Mouse (Mus musculus) T-helper 17 cell (primary cell): Measurements from ENCODE around the gene Plaur.

Experiments
- in situ Hi-C, 2 experiments: fragments of 300-600 bp; cut with MboI, MseI; formaldehyde crosslinking; loops; 1 replicate in 1 of 2; 2 replicates in 1 of 2; pipeline ENCODE4 v1.15.1; 2025; ENCODE audit warnings: high pct_unique_total_duplicates in 2 of 2

The Plaur gene

GRCm38 (mm10) chr7:24445266-24445926 is 16.9 kb upstream of the Plaur start:
- in situ Hi-C loops = no loop called here

DNA sequence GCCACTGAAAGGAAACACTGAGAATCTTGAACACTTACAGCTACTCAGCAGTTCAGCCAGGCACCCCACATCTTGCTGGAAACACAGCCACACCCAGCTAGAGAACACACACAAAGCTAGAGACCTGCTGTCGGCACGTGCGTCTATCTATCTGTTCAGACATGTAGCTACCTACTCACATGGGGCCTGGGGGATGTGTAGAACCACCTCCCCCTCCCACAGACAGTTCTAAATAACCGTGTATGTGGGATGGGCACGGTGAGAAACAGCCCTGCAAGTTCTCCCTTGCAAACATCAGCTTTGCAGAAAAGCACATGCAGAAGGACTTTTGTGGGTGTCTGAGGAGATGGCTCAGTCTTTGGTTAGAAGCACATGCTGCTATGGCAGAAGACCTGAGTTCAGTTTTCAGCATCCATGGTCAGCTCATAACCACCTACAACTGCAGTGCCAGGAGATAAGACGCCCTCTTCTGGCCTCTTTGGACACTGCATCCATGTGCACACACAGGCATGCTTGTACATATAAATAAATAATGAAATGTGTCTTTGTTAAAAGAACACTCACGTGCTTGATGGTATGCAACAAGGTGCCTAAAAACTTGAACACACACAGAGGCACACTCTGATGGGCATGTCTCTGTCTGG is 15.5 kb upstream of the Plaur start:
- in situ Hi-C loops = no loop called here

GRCm38 (mm10) chr7:24448782-24449517 is 13.3 kb upstream of the Plaur start:
- in situ Hi-C loops = no loop called here

DNA sequence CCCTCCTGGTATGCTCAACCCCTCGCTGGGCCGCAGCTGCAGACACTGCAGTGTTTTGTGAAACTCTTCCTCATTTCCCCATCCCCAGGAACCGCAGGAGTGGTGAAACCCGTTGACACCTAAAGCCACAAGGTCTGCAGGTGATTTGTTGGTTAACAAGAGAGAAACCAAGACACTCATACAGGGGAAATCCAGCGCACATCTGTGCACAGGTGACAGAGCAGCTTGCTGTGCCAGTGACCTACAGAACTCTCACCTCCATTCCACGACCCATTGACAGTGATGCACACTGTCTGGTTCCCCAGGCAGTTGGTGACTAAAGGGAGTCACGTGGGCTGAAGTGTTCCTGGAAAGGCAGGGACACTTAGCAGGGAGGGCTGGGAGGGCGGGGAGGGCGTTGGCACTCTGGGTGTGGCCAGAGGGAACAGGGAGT is 11.7 kb upstream of the Plaur start:
- in situ Hi-C loops = no loop called here

DNA sequence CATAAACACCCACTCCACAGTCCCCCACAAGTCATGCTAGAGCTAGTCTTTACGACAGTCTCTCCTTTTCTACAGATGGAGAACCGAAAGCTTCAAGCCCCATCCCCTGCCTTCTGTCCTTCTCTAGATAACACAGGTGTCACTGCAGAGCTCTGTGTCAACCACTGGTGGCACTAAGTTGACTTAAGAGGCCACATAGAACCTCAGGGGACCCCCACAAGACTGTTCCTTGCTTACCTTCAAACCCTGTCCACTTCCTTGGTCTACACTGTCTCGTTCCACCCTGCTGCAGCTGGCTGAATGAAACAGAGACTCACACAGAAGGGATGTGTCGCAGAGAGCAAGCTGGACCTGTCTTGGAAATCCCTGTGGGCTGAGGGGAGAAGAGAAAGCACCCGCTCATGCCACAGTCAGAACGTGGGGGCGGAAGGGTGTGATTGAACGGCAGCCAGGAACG is 10.4 kb upstream of the Plaur start, which contains the start of gene Irgc1:
Gene Irgc1 (minus strand): TSS at position 443 of the 457 bp plus-strand sequence.
- in situ Hi-C loops = no loop called here

DNA sequence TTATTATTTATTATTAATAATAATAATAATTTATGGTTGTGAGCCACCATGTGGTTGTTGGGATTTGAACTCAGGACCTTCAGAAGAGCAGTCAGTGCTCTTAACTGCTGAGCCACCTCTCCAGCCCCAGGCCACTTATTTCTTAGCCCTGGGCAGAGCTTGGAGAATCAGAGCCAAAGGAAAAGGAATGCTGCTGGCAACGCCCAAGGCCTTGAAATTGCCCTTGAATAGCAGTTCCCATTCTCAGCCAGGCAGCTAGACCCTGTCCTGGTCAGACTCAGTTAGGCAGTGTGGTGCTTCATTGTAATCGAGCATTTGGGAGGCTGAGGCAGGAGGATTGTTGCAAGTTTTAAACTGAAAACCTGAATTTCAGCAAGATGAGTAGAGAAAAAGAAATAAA is 8.1 kb upstream of the Plaur start:
- in situ Hi-C loops = no loop called here

DNA sequence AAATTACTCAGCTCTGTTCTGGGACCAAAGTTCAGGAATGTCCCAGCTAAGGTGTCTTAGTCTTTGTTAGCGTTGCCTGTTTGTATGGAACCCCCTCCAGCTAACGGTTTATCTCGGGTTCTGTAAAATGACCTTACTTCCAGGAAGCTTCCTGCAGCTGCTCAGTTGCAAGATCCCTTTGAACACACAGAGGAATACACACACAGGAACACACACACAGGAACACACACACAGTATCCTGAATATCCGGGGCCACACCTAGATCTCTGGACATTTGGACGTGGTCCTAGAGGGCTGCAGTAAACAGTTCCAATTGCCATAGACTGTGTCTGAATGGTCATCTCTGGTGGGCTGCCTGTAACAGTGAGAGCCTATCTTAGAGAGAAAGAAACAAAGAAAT is 6.6 kb upstream of the Plaur start:
- in situ Hi-C loops = loop anchor here in 1 of 2 experiments (5.0 kb wide), 1 partner anchor 88 kb away; no protein-coding TSS in a partner anchor

DNA sequence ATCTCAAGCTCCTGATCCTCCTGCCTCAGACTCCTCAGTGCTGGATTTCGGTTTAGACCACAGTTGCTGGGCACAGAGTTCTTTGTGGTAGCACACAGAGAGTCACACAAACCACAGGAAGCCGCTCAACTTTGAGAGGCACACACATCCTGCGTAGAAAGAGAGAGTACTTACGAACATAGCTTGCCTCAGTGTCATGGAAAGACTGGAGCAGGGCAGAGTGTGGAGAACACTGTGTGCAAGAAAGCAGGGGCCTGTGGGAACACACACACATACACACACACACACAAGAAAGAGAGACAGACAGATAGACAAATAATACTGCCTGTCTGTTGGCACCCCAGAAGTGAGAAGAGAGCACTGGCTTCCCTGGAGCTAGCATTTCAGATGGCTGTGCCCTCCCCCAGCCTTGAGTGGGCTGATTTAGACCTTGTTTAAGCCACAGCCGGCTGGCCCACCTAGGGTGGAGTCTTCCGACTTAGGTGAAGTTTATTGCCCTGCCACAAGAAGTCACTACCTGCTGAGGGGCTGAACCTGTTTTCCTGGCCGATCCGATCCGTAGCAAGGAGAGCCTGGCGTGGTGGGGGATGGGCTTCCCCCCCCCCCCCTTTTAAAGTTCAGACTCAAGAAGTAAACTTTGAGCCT is 4.4 kb upstream of the Plaur start:
- in situ Hi-C loops = loop anchor here in 1 of 2 experiments (5.0 kb wide), 1 partner anchor 91 kb away; no protein-coding TSS in a partner anchor

- in situ Hi-C loops = loop anchor here in 1 of 2 experiments (5.0 kb wide), 1 partner anchor 92 kb away; no protein-coding TSS in a partner anchor
Observed at GRCm38 (mm10) chr7:24459440-24459839, 2.8 kb upstream of the Plaur start.

- in situ Hi-C loops = loop anchor here in 1 of 2 experiments (5.0 kb wide), 1 partner anchor 93 kb away; no protein-coding TSS in a partner anchor
Observed at GRCm38 (mm10) chr7:24459843-24460242, 2.4 kb upstream of the Plaur start.

- in situ Hi-C loops = no loop called here
Observed at GRCm38 (mm10) chr7:24461376-24462051, 770 bp upstream of the Plaur start.

GRCm38 (mm10) chr7:24466835-24467234 is 4.6 kb downstream of the Plaur start:
- in situ Hi-C loops = no loop called here

DNA sequence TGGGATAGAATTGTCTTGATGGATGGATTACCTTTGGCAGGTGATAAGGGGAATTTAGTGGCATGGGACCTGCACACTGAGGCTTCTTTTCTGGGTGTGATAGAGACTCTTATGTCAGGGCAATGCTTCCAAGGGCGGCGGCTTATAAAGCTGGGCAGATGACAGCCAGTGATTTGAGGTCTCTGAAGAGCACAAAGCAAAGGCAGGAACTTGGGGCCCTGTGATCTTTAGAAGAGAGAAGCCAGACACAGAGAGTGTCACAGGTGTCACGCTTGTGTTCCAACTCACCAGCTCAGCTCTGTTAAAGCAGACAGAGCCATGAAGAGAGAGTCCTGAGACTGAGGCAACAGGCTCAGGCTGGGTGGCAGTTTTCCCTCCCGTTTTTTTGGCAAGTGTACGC is 5.6 kb downstream of the Plaur start:
- in situ Hi-C loops = no loop called here

GRCm38 (mm10) chr7:24469126-24469525 is 6.8 kb downstream of the Plaur start:
- in situ Hi-C loops = no loop called here

DNA sequence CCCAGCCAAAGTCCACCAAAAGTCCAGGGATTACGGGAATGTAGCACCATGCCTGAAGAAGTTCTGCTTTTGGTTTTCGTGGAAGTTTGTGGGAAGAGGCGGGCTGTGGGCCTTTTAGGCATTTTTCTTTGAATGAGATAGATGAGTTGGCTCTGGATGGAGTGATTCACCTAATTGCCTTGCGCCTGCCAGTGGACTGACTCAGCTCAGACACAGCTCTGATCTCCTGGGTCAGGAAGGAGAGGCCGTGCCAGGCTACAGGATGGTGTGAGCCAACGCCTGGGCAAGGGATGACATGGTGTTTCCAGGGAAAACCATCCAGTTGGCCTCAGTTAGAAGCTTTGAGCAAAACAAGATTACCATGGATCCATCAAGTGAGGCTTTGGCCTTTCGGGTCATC is 8.1 kb downstream of the Plaur start:
- in situ Hi-C loops = no loop called here

- in situ Hi-C loops = no loop called here
Observed at GRCm38 (mm10) chr7:24472442-24472841, 10.2 kb downstream of the Plaur start.

GRCm38 (mm10) chr7:24472937-24473336 is 10.7 kb downstream of the Plaur start:
- in situ Hi-C loops = no loop called here

GRCm38 (mm10) chr7:24473913-24474529 is 11.7 kb downstream of the Plaur start:
- in situ Hi-C loops = no loop called here

- in situ Hi-C loops = loop anchor here in 1 of 2 experiments (5.0 kb wide), 1 partner anchor 38 kb away; no protein-coding TSS in a partner anchor
Observed at GRCm38 (mm10) chr7:24474811-24475506, 12.7 kb downstream of the Plaur start.

DNA sequence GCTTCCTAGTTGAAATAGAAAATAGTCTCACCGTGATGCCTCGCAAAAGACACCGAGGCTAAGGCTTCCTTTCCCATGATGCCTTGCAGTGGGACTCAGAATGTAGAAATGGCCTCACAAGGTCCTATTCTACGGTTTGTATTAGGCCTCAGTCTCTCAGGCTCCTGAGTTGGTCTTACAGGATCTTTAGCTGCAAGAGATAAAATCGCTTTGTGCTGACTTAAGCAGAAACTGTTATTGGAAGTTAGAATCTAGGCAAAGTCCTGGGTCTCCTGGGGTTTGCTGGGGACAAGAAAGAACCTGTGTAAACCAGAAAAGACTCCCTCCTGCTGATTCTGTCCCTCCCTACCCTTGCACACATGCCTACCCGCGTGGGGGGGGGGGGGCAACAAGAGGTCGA is 14.1 kb downstream of the Plaur start:
- in situ Hi-C loops = loop anchor here in 1 of 2 experiments (5.0 kb wide), 1 partner anchor 39 kb away; no protein-coding TSS in a partner anchor
